Mouse (Mus musculus) kidney, adult 2 months (tissue): ENCODE results near the gene Ccr2.

Experiments
- CTCF ChIP-seq: fragments of 200-500 bp; conservative IDR thresholded peaks from 2 replicates; pipeline ENCODE4 v1.5.1; 2011; ENCODE audit warnings: low read depth, mild to moderate bottlenecking, control low read depth, low read length, moderate library complexity, mixed read lengths; ENCODE audit not compliant: insufficient read depth, insufficient read length
- POLR2A ChIP-seq: fragments of 200-500 bp; IDR thresholded peaks from one replicate; pipeline ENCODE4 v1.6.1; 2011; ENCODE audit warnings: low read depth, low read length, control low read depth

DNA sequence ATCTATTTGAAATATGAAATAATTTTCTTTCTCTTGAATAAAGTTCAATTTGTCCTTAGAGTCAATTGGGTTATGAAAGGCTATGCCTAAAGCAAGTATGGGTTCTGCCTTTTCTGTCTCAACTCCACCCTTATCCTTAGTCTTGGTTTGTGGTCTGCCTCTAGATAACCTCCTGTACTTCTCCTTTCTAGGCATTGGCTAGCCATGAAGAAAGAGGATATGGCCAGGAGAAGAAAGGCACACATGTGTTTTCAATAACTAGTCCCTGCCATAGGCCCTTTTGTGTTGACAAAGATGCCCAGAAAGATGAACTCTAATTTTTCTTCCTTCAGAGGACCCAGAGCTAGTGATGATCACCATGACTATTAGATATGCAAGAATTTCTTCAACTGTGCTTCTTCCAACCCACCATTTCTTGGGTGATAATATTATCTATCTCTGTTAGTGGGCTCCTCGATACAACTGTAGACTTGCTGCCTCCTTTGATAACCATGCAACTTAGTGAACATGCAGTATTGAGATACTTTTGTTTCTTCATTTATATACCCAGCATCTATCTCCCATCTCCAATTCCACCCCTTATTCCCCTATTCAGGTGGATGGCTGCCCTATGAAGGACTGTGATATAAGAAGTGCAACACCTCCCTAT lies 11.0 kb downstream of the Ccr2 start:
- no peak for TF ChIP-seq CTCF
- TF ChIP-seq POLR2A, result no peak
